Mouse (Mus musculus) heart, adult 2 months (tissue): ENCODE data around the gene Shb.

Source experiments
- CTCF ChIP-seq: fragments of 200-600 bp; IDR thresholded peaks from 2 replicates; pipeline ENCODE4 v1.8.1; 2022; ENCODE audit warnings: antibody characterized with exemption, mild to moderate bottlenecking, moderate library complexity
- EP300 ChIP-seq: fragments of 200-500 bp; IDR thresholded peaks from 2 replicates; pipeline ENCODE4 v1.6.1; 2011; ENCODE audit warnings: low read depth, low read length, control low read depth; ENCODE audit not compliant: insufficient read depth
- POLR2A ChIP-seq: fragments of 200-500 bp; IDR thresholded peaks from 2 replicates; pipeline ENCODE4 v1.6.1; 2011; ENCODE audit warnings: mild to moderate bottlenecking, low read depth, low read length, control low read depth; ENCODE audit not compliant: insufficient read depth

GRCm38 (mm10) chr4:45526846-45527561 is 5.3 kb downstream of the Shb start:
- no peak for TF ChIP-seq CTCF
- no peak for TF ChIP-seq POLR2A
- TF ChIP-seq EP300 = no peak
